Mouse (Mus musculus) cerebellum, postnatal 36 days (tissue): ENCODE results near the gene Aldh6a1.

ENCODE experiments used
- DNase-seq, 2 experiments: peaks; one replicate each; pipeline ENCODE4 v3.0.0; 2021 to 2022; ENCODE audit warnings: mixed read lengths in 2 of 2

Gene Aldh6a1

DNA sequence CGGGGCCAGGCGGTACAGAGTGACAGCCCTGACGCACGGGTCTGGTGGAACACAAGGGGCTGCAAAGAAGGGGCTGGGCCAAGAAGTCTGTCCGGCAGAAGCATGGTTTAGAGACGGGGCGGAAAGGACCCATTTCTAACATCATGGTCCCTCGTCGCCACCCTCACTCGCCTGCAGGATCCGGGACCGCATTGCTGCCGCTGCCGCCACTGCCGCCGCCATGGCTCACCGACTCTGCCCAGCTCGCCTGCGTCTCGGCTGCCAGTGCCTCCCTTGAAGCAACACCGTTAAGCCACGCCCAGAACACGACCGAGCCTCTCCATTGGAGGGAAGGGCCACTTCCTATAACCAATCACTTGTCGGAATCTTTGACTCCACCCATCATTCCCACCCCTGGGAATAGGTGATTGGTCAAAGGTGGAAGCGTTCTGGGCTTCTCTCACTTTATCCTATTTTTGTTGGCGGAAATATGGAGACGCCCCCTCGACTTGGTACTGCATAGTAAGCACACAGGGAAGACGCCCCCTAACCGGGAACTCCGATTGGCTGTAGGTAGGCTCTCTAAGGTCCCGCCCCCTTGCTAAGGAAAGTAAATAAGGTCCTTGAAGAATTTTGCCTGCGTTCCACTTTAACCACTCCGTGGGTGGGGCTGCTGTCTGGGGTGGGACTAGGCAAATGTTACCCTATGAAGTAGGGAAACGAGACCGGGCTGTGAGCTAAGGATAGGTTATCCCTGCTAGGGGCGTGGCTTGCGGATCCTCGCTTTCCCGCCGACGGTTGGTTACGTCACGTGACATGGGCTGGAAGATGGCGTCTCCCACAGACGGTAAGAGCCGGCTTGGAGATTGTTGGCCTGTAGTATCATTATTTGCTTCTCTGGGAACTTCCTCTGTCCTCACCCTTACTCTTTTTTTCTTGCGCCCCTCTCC, at the start of gene Aldh6a1, which contains the start of gene Lin52:
Aldh6a1 (minus strand) TSS at position 287 of the 929 bp plus-strand sequence.
Lin52 (plus strand) TSS at position 705 of the 929 bp plus-strand sequence.
- peak; percentile 93 to 94 for DNase-seq

GRCm38 (mm10) chr12:84496795-84497194, 46.0 kb upstream of the Aldh6a1 start:
- DNase-seq = no peak

DNA sequence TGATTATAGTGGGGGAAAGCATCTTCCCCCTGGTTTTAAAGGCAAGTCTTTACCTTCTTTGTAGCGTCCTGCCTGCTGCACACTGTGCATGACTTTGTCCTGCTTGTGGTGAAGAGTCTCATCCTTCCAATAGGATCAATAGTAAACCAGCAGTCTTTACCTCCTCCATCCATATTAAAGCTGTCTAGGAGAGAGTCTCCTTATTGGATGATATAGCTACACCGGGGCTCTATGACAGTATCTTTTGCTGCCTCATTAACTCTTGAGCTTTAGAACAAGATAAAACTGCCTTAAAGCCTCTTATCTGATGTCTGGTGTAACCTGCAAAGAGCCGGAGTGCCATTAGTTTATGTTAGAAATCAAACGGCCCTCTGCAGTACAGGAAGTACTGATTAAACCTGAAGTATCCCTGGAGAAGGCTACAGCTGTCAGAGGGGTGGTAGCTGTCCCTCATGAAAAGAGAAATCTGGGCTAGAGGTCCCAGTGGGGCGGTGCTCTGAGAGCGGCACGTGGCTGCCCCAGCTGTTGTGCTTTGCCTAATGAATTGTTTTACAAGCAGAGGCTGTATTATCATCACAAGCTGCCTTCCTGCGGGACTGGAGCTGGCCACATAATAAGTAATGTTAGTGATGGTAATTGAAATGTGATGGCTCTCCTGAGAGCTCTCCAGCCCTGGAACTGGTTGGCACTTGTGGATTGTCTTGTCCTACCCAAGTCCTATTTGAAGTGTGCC, 36.7 kb upstream of the Aldh6a1 start:
- no peak for DNase-seq

GRCm38 (mm10) chr12:84482778-84483585, 32.2 kb upstream of the Aldh6a1 start:
- no peak for DNase-seq

- DNase-seq = no peak
Measured at GRCm38 (mm10) chr12:84481251-84481650, 30.4 kb upstream of the Aldh6a1 start.

DNA sequence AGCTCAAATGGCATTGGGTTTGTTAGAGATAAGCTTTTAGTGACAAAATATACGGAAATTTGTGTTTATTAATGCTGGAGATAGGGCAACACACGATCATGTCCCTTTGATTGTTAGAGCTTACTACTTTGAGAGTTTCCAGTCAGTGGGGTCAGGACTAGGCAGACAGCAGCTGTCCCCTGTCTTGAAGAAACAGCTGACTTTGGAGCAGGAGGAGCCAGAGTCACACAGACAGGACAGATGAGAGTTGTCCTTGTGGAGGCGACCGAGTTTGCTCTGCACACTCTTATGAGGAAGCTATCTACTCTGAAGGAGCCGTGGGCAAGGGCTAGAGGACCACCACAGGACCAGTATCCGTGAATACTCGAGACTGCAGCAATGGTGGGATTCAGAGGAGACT, 28.1 kb upstream of the Aldh6a1 start:
- no peak for DNase-seq

- no peak for DNase-seq
Measured at GRCm38 (mm10) chr12:84468701-84469100, 17.9 kb upstream of the Aldh6a1 start.

DNA sequence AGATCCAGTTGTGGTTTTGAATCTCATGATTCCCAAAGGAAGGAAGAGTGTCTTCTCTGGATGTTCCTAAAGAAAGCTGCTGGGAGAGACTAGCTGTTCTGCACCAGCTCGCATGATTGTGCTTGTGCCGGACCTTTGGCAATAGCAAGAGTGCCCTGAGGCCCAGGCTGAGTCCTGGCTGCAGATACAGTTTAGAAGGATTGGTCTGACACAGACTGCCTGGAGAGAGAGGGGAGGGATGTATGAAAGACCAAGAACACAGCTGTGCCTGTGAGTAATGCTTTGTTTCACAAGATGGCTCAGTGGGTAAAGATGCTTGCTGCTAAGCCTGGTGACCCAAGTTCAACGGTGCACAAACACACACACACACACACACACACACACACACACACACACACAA, 12.1 kb upstream of the Aldh6a1 start:
- DNase-seq = no peak

- DNase-seq = no peak
Measured at GRCm38 (mm10) chr12:84461416-84461815, 10.6 kb upstream of the Aldh6a1 start.

DNA sequence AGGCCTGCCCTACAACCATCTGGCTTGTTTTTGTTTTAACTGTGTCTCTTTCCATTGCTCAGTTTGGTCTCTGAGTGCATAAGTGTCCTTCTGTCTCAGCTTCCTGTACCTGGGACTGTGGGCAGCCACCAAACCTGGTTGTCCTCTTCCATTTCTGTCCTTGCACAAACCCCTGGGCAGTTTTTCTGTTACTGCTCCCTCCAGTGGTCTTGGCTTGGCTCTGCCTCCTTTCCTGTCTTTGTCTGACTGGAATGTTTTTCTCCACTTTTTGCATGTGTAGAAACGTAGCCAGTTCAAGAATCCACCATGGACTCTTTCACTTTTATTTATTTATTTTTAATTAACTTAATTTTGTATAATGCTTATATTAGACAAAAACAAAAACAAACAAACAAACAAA, 9.0 kb upstream of the Aldh6a1 start:
- no peak for DNase-seq

- peak; percentile 12 to 23 for DNase-seq
Measured at GRCm38 (mm10) chr12:84456911-84457310, 6.1 kb upstream of the Aldh6a1 start.

DNA sequence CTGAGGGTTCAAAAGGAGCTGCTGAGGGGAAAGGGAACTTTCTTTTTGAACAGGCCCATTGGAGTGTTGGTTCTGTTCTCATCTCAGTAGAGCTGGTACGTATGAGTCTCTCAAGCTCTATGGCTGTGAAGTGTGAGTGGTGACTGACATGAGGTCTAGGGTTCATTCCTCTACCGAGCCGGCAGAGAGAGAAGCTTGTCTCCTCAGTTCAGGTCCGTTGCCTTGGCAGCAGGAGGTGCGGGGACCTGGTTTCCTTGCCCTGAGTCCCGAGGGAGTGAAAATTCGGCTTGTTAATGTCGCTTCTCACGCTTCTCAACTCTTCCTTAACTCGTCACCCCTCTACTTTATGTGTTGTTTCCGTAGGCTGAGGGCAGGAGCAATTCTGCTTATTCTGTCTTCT, 997 bp upstream of the Aldh6a1 start:
- no peak for DNase-seq

DNA sequence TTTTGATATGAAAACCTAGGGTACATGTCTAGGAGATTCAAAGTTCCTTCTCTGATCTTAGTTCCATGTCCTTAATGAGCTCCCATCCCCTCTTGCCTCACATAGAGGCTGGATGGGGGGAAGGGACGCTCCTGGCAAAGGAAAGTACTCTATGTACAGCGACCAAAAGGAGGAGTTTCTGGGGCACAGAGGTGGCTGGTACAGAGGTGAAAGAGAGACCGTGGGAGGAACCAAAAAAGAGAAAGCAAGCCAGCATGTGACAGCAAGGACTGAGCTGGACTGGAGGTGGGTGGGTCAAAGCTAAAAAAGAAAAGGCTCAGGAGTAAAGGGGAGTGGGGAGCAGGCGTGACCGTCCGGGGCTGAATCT, 470 bp downstream of the Aldh6a1 start:
- DNase-seq = no peak

DNA sequence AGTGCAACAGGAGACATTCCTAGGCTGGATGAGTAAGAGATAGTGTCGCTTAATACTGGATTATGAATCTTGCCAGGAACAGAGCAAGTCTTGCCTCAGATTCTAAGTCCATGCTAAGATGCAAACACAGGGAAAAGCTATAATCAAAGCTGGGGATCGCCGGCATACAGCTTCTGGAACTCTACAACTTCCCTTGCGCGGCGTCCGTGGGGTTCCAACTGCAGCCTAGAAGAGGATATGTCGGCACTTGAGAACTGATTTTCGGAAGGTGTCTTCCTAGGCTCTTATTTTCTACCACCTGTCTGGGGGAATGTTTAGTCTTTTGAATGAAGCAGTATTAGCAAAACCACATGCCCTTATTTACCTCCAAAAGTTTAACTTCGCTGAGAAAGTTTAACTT, 917 bp downstream of the Aldh6a1 start:
- no peak for DNase-seq

DNA sequence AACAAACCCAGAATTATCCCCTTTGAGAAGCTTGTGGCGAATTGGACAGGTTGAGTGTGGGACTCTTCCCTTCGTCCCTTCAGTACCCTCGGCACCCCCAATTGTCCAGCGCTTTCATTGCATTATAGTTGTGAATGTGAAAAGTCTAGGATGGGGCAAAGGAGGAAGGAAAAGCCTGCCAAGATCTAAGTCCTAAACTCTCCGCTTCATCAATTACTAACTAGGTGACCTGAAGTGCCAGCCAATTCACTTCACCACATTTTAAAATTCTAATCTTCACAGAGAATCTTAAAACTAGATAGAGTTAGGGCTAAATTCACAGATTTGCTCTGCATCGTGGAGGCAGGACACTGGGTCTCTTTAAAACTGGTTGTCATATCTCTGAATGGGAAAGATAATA, 2.6 kb downstream of the Aldh6a1 start:
- no peak for DNase-seq

GRCm38 (mm10) chr12:84447386-84447785, 3.4 kb downstream of the Aldh6a1 start:
- DNase-seq = no peak

DNA sequence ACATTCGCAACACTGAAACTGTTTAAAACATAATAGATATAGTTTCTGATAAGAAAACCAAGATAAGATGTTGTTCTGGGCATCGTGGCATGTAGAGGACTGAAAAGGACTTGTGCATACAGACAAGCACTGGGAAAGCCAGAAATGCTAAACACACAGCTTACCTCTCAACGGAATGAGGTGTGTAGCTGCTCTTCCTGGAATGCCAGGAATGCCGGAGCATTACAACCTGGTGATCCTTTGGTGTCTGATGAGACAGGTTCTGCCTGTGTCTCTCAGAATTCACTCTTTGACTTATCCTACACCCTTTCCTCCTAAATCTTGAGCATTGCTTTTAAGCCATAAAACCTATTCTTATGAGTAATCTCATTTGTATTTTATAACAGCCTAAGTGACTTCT, 8.3 kb downstream of the Aldh6a1 start:
- no peak for DNase-seq

DNA sequence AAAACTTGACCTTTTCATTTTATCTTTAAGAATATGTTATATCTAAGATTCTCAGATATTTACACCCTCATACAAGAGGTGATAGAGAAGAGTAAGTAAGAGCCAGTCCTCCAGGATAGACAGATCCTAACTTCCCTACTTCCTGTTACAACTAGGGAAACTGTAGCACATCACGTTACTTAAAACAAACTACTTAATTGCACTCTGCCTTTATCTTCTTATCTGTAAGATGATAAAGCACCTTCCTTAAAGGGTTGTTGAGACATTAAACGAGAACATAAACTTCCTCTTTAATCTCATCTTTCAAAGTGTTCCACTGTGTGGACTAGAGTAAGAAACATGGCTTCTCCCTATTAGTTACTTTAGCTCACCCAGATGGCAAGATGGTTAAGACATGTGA, 12.1 kb downstream of the Aldh6a1 start:
- DNase-seq = no peak

GRCm38 (mm10) chr12:84429825-84430224, 21.0 kb downstream of the Aldh6a1 start:
- DNase-seq = no peak

DNA sequence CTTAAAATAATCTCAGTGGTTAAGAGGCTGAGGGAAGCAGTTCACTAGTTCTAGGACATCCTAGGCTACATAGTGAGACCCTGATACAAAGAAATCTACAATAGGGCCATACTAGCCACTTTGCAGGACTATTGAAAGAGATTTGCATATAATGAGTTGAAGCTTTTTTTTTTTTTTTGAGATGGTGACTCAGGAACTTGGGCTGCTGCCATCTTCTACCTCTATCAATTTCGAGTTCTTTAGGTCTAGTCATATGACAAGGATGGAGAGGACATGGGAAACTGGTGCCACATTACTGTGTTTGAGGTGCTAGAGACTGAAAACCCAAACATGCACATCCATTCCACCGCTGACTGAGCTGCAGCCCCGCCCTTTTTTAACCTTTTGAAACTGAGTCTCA, 26.8 kb downstream of the Aldh6a1 start:
- no peak for DNase-seq

DNA sequence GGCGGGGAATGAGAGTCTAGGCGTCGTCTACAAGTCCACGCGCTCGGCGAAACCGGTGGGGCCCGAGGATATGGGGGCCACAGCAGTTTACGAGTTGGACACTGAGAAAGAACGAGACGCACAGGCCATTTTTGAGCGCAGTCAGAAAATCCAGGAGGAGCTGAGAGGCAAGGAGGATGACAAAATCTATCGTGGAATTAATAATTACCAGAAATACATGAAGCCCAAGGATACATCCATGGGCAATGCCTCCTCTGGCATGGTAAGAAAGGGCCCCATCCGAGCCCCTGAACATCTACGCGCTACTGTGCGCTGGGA, 33.2 kb downstream of the Aldh6a1 start:
- no peak for DNase-seq

DNA sequence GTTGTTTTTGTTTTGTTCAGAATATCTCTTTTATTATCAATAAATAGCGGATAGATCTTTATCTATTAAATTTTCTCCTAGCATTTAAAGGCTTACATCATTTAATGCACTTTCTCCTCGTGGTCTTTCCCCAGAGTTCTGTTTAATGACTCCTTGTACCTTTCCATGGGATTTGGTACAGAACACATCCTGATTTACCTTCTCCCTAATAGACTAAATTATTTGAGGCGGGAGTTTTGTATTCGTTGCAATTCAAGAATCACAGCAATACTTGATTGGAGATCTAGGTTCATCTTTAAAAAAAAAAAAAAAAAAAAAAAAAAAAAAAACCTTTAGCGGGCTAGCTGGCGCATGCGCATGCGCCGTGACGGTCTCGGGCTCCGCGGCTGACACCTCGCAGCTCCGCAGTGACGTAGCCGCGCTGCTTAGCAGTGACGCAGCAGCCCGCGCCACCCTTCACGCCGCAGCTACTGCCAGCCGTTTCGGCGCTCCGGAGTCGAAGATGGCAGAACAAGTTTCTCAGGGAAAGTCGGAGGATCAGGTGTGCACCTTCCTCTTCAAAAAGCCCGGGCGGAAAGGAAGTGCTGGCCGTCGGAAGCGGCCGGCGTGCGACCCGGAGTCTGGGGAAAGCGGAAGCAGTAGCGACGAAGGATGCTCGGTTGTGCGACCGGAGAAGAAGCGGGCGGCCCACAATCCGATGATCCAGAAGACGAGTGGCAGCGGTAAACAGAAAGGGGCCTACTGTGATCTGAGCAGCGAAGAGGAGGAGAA, 33.8 kb downstream of the Aldh6a1 start, which contains the start of gene Rnf113a2:
Rnf113a2 (plus strand) TSS at position 363 of the 771 bp plus-strand sequence.
- DNase-seq = peak; percentile 77 to 84
